Mouse (Mus musculus): ENCODE measurements at regions not wholly inside any gene's neighbourhood (a gene's known extent, or its start where the extent isn't known, plus 50 kb on each side); places are given as distances from the start of the nearest gene placed in this dataset.

GRCm38 (mm10) chr10:29640249-29640648, 104.6 kb upstream of the Rspo3 start:
- no peak for DNase-seq (ENCODE audit: low read depth, low spot score)

DNA sequence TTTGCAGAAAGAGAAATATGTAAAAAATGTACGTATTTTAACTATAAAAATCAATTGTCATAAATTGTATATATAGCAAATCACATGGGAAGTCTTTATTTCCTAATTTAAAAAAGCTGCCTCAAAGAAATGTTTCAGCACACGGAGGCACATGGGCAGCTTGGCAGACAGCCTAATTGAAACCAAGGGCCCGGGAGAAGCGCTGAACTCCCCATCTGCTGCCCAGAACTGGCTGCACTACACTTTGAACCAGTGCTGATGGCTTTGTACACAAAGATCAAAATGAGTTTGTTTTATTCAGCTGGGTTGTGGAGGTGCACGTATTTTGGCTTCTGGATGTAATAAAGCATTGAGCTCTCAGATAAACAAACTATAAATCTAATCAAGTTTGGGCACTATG, 100.2 kb upstream of the Rspo3 start:
- DNase-seq (ENCODE audit: low read depth, low spot score) = no peak

GRCm38 (mm10) chr10:29595455-29595854, 59.8 kb upstream of the Rspo3 start:
- no peak for DNase-seq (ENCODE audit: low read depth, low spot score)

DNA sequence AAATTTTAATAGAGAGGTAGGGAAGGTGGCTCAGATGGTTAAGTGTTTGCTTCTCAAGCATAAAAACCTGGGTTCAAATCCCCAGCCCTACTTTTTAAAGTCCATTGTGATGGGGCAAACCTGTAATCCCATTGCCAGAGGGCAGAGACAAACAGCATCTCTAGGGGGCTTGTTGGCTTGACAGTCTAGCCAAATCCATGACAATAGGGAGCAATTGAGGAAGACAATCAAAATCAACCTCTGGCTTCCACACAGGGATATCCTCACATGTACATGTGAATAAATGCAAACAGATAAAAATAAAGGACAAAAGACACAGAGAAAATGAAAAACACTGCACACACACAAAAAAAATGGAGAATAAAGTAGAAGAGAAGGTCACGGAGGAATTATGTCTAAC, 59.3 kb upstream of the Rspo3 start:
- DNase-seq (ENCODE audit: low read depth, low spot score) = no peak

- no peak for DNase-seq (ENCODE audit: low read depth, low spot score)
These were observed 57.2 kb upstream of the Rspo3 start for GRCm38 (mm10) chr10:29592906-29593305.

DNA sequence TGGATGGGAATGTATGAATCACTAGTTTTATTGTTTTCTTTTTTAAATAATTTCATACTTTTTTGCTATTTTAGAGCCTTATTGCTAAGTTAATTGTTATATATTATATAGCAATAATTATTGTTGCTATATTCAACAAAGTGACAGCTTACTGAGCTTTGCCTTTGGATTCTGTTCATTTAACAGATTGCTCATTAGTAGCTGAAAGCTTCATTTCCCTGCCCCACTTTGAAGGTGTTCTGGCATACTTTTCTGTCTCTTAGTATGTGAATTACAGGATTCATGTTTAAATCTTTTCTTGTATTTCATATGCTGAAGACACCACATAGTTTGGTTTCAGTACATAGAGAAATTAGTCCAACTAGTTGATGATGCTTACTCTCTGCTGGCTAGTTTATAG, 54.5 kb upstream of the Rspo3 start:
- DNase-seq (ENCODE audit: low read depth, low spot score) = no peak

DNA sequence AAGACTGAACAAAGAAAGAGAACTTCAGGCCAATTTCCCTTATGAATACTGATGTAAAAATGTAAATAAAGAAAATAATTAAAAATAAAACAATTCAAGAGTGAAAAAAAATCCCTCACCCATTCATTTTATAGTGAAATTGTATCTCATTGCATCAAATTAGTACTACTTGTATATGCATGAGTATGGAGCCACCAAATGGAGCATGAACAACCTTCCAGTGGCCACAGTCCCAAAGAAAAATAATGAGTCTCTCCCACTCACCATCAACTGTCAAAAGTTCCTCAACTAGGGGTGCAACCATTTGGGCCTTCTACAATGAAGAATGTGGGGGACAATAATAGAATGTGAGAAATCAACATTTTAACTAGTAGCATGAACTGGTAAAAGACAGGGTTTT, 54.1 kb upstream of the Rspo3 start:
- no peak for DNase-seq (ENCODE audit: low read depth, low spot score)

Data from skeletal muscle tissue, adult 2 months (tissue).